Mouse (Mus musculus): ENCODE data around the gene Lta.

Gene Lta

GRCm38 (mm10) chr17:35240384-35241304 lies 35.5 kb upstream of the Lta start:
- intact Hi-C loops (cut with DNase I), result no loop called here

- intact Hi-C loops (cut with DNase I), result loop anchor here (10.0 kb wide), 1 partner anchor 215 kb away; the partner anchor contains the start of gene Sapcd1
Observed at GRCm38 (mm10) chr17:35239700-35240099, 34.5 kb upstream of the Lta start.

GRCm38 (mm10) chr17:35237504-35237903 lies 32.4 kb upstream of the Lta start:
- intact Hi-C loops (cut with DNase I), result loop anchor here (10.0 kb wide), 1 partner anchor 213 kb away; the partner anchor contains the start of gene Sapcd1

- intact Hi-C loops (cut with DNase I), result loop anchor here (10.0 kb wide), 1 partner anchor 212 kb away; the partner anchor contains the start of gene Sapcd1
Observed at GRCm38 (mm10) chr17:35236996-35237395, 31.8 kb upstream of the Lta start.

- intact Hi-C loops (cut with DNase I), result loop anchor here (10.0 kb wide), 1 partner anchor 212 kb away; the partner anchor contains the start of gene Sapcd1
Observed at GRCm38 (mm10) chr17:35236390-35236746, 31.2 kb upstream of the Lta start.

GRCm38 (mm10) chr17:35235614-35236389 lies 30.7 kb upstream of the Lta start, which contains the start of gene Nfkbil1:
Gene Nfkbil1 (minus strand): TSS chr17:35235792.
- intact Hi-C loops (cut with DNase I), result loop anchor here (10.0 kb wide), 1 partner anchor 211 kb away; the partner anchor contains the start of gene Sapcd1

GRCm38 (mm10) chr17:35234903-35235302 lies 29.8 kb upstream of the Lta start:
- intact Hi-C loops (cut with DNase I), result loop anchor here (5.0 to 10.0 kb wide), 2 partner anchors 38 to 210 kb away; partner anchors contain the start of gene Sapcd1

GRCm38 (mm10) chr17:35234090-35234489 lies 28.9 kb upstream of the Lta start:
- intact Hi-C loops (cut with DNase I), result loop anchor here (5.0 to 10.0 kb wide), 2 partner anchors 37 to 209 kb away; partner anchors contain the start of gene Sapcd1

GRCm38 (mm10) chr17:35233114-35233980 lies 28.2 kb upstream of the Lta start, which contains the start of gene Atp6v1g2:
Gene Atp6v1g2 (plus strand): TSS chr17:35233660.
- intact Hi-C loops (cut with DNase I), result loop anchor here (5.0 to 10.0 kb wide), 2 partner anchors 36 to 209 kb away; partner anchors contain the start of gene Sapcd1

- intact Hi-C loops (cut with DNase I), result loop anchor here (1.0 to 10.0 kb wide), 3 partner anchors 35 to 208 kb away; partner anchors contain the start of gene Sapcd1
Observed at GRCm38 (mm10) chr17:35232659-35233058, 27.5 kb upstream of the Lta start.

GRCm38 (mm10) chr17:35232043-35232442 lies 26.9 kb upstream of the Lta start:
- intact Hi-C loops (cut with DNase I), result loop anchor here (1.0 to 10.0 kb wide), 3 partner anchors 35 to 207 kb away; partner anchors contain the start of gene Sapcd1

GRCm38 (mm10) chr17:35231022-35231421 lies 25.9 kb upstream of the Lta start:
- intact Hi-C loops (cut with DNase I), result loop anchor here (5.0 to 10.0 kb wide), 2 partner anchors 34 to 206 kb away; partner anchors contain the start of gene Sapcd1

GRCm38 (mm10) chr17:35226561-35227046 lies 21.5 kb upstream of the Lta start:
- intact Hi-C loops (cut with DNase I), result no loop called here

- intact Hi-C loops (cut with DNase I), result no loop called here
Observed at GRCm38 (mm10) chr17:35225456-35225855, 20.3 kb upstream of the Lta start.

- intact Hi-C loops (cut with DNase I), result no loop called here
Observed at GRCm38 (mm10) chr17:35224641-35225040, 19.5 kb upstream of the Lta start.

- intact Hi-C loops (cut with DNase I), result no loop called here
Observed at GRCm38 (mm10) chr17:35222299-35222698, 17.1 kb upstream of the Lta start.

GRCm38 (mm10) chr17:35220156-35220952 lies 15.2 kb upstream of the Lta start, which contains the start of gene Gm16181:
Gene Gm16181 (plus strand): TSS chr17:35220834.
- intact Hi-C loops (cut with DNase I), result no loop called here

- intact Hi-C loops (cut with DNase I), result no loop called here
Observed at GRCm38 (mm10) chr17:35219601-35220041, 14.5 kb upstream of the Lta start.
